Mouse (Mus musculus) heart, adult 2 months (tissue): Measurements from ENCODE around the gene Rab3d.

Experiments
- CTCF ChIP-seq: fragments of 200-600 bp; IDR thresholded peaks from 2 replicates; pipeline ENCODE4 v1.8.1; 2022; ENCODE audit warnings: antibody characterized with exemption, mild to moderate bottlenecking, moderate library complexity
- EP300 ChIP-seq: fragments of 200-500 bp; IDR thresholded peaks from 2 replicates; pipeline ENCODE4 v1.6.1; 2011; ENCODE audit warnings: low read depth, low read length, control low read depth; ENCODE audit not compliant: insufficient read depth
- POLR2A ChIP-seq: fragments of 200-500 bp; IDR thresholded peaks from 2 replicates; pipeline ENCODE4 v1.6.1; 2011; ENCODE audit warnings: mild to moderate bottlenecking, low read depth, low read length, control low read depth; ENCODE audit not compliant: insufficient read depth

DNA sequence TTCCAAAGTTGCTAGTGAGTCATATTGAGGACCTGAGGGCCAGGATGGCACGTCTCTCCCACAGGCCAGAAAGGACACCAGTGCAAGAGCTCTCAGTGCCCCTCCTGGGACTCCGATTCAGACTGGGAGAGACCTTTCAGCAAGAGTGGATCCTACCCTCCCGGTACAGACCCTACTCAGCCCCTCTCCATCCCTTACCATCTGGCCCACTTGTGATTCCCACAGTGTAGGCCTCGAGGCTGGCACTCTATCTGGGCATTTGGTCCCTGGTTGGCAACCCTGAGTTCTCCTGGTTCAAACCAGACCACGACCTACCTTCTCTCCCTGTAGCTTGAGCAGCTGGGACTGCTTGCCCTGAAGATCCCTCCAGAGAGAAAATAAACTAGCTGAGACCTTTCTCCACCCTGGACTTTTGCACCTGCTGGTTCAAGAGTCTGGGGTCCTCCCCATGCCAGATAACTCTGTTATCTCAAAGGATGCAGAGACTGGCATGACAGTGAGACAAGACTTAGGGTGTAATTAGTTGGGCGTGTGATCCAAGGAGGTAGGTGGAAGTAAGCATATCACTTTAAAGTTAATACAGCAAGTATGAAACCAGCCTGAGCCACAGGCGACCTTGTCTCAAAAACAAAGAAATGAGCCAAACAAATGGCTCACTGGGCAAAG lies 17.6 kb upstream of the Rab3d start:
- TF ChIP-seq CTCF (no peak), POLR2A (no peak), EP300 (no peak)
